Mouse (Mus musculus): ENCODE results near the gene Ncln. TPM values are rescaled to one million over a fixed set of nuclear protein-coding genes. Genes with fewer than 3 reads are reported as not detected.

The Ncln gene
- total and polyA plus RNA-seq, 2 experiments from 2014 or later: 66.5 to 124 TPM

GRCm38 (mm10) chr10:81517227-81517626 is 21.0 kb upstream of the Ncln start:
- Histone ChIP-seq H3K4me2 (ENCODE audit: low read depth, low read length) (no peak overlapping the region), H3K9ac (replicated peaks; ENCODE audit: low read length) (no peak overlapping the region), H3K4me3 (ENCODE audit: low read length) (no peak overlapping the region), H3K27me3 (ENCODE audit: insufficient read depth, low read length) (peaks cover 3% of the 10 kb centered on the region; the same call in 1 of the 2 replicates), H3K9me3 (ENCODE audit: low read length) (no peaks in the 10 kb centered on the region), H3K36me3 (ENCODE audit: insufficient read depth, low read length) (no peaks in the 10 kb centered on the region), H3K4me1 (ENCODE audit: insufficient read depth, low read length) (no peaks in the 10 kb centered on the region), H3K27ac (no peak overlapping the region)
- ATAC-seq (no peak), DNase-seq (ENCODE audit: low spot score) (no peak)
- TF ChIP-seq CTCF (IDR thresholded peaks at IDR 0.05; ENCODE audit: low read depth): no peak
- WGBS: 69% methylated on average over 8 of the region's 8 CpGs

- TF ChIP-seq CTCF (IDR thresholded peaks at IDR 0.05; ENCODE audit: low read depth): no peak
- WGBS: 89% methylated on average over 5 of the region's 5 CpGs
- Histone ChIP-seq H3K36me3 (ENCODE audit: insufficient read depth, low read length) (no peaks in the 10 kb centered on the region), H3K9me3 (ENCODE audit: low read length) (no peaks in the 10 kb centered on the region), H3K4me2 (ENCODE audit: low read depth, low read length) (no peak overlapping the region), H3K4me3 (ENCODE audit: low read length) (no peak overlapping the region), H3K4me1 (ENCODE audit: insufficient read depth, low read length) (no peaks in the 10 kb centered on the region), H3K27ac (no peak overlapping the region), H3K9ac (replicated peaks; ENCODE audit: low read length) (no peak overlapping the region), H3K27me3 (ENCODE audit: insufficient read depth, low read length) (peaks cover 3% of the 10 kb centered on the region; the same call in 1 of the 2 replicates)
- ATAC-seq (no peak), DNase-seq (ENCODE audit: low spot score) (no peak)
These were observed 17.6 kb upstream of the Ncln start for GRCm38 (mm10) chr10:81513798-81514197.

GRCm38 (mm10) chr10:81510246-81510810 is 14.1 kb upstream of the Ncln start:
- Histone ChIP-seq H3K27me3 (ENCODE audit: insufficient read depth, low read length) (no peaks in the 10 kb centered on the region), H3K9ac (replicated peaks; ENCODE audit: low read length) (no peak overlapping the region), H3K4me2 (ENCODE audit: low read depth, low read length) (no peak overlapping the region), H3K9me3 (ENCODE audit: low read length) (no peaks in the 10 kb centered on the region), H3K4me1 (ENCODE audit: insufficient read depth, low read length) (no peaks in the 10 kb centered on the region), H3K27ac (no peak overlapping the region), H3K4me3 (ENCODE audit: low read length) (no peak overlapping the region), H3K36me3 (ENCODE audit: insufficient read depth, low read length) (no peaks in the 10 kb centered on the region)
- TF ChIP-seq CTCF (IDR thresholded peaks at IDR 0.05; ENCODE audit: low read depth): no peak
- WGBS: 81% methylated on average over 14 of the region's 14 CpGs
- no peak for ATAC-seq
- no peak for DNase-seq (ENCODE audit: low spot score)

GRCm38 (mm10) chr10:81507691-81508489 is 11.7 kb upstream of the Ncln start:
- H3K36me3 ChIP-seq (ENCODE audit: insufficient read depth, low read length): no peaks in the 10 kb centered on the region
- WGBS: 82% methylated on average over 13 of the region's 13 CpGs

GRCm38 (mm10) chr10:81507095-81507494 is 10.9 kb upstream of the Ncln start:
- DNase-seq (ENCODE audit: low spot score) (no peak), ATAC-seq (no peak)
- no peaks in the 10 kb centered on the region for H3K36me3 ChIP-seq (ENCODE audit: insufficient read depth, low read length)
- H3K9me3 ChIP-seq (ENCODE audit: low read length): no peaks in the 10 kb centered on the region
- H3K9ac ChIP-seq (replicated peaks; ENCODE audit: low read length): no peak overlapping the region
- WGBS: 31% methylated on average over 6 of the region's 6 CpGs
- H3K4me3 ChIP-seq (ENCODE audit: low read length): no peak overlapping the region
- H3K27me3 ChIP-seq (ENCODE audit: insufficient read depth, low read length): no peaks in the 10 kb centered on the region
- no peak overlapping the region for H3K27ac ChIP-seq
- H3K4me1 ChIP-seq (ENCODE audit: insufficient read depth, low read length): no peaks in the 10 kb centered on the region
- H3K4me2 ChIP-seq (ENCODE audit: low read depth, low read length): no peak overlapping the region
- TF ChIP-seq CTCF (IDR thresholded peaks at IDR 0.05; ENCODE audit: low read depth): no peak

More at GRCm38 (mm10) chr10:81507691-81508489, 11.7 kb upstream of the Ncln start:
- TF ChIP-seq CTCF (IDR thresholded peaks at IDR 0.05; ENCODE audit: low read depth): no peak
- no peak overlapping the region for H3K9ac ChIP-seq (replicated peaks; ENCODE audit: low read length)
- no peaks in the 10 kb centered on the region for H3K27me3 ChIP-seq (ENCODE audit: insufficient read depth, low read length)
- ATAC-seq (no peak), DNase-seq (ENCODE audit: low spot score) (no peak)
- H3K4me1 ChIP-seq (ENCODE audit: insufficient read depth, low read length): no peaks in the 10 kb centered on the region
- H3K9me3 ChIP-seq (ENCODE audit: low read length): no peaks in the 10 kb centered on the region
- H3K4me3 ChIP-seq (ENCODE audit: low read length): no peak overlapping the region
- H3K4me2 ChIP-seq (ENCODE audit: low read depth, low read length): no peak overlapping the region
- H3K27ac ChIP-seq: no peak overlapping the region

GRCm38 (mm10) chr10:81505016-81505664 is 8.9 kb upstream of the Ncln start:
- no peak for DNase-seq (ENCODE audit: low spot score)
- Histone ChIP-seq H3K4me2 (ENCODE audit: low read depth, low read length) (no peak overlapping the region), H3K27ac (no peak overlapping the region), H3K9me3 (ENCODE audit: low read length) (no peaks in the 10 kb centered on the region), H3K4me1 (ENCODE audit: insufficient read depth, low read length) (no peaks in the 10 kb centered on the region), H3K9ac (replicated peaks; ENCODE audit: low read length) (no peak overlapping the region), H3K4me3 (ENCODE audit: low read length) (no peak overlapping the region), H3K36me3 (ENCODE audit: insufficient read depth, low read length) (no peaks in the 10 kb centered on the region), H3K27me3 (ENCODE audit: insufficient read depth, low read length) (no peaks in the 10 kb centered on the region)
- TF ChIP-seq CTCF (IDR thresholded peaks at IDR 0.05; ENCODE audit: low read depth): no peak
- ATAC-seq: no peak
- 79% methylated on average over 15 of the region's 15 CpGs for WGBS

Data from hindbrain, postnatal 0 days (tissue).